Comparison of ENCODE assay signal across 10 mouse cellular contexts in genomic region chr2:136059029-136059669, GRCm38 (mm10). TPM values are rescaled to one million over a fixed set of nuclear protein-coding genes. Genes with fewer than 3 reads are reported as not detected.
DNase-seq lines count a peak whose midpoint lies in the region; ATAC-seq and TF ChIP-seq lines count a peak whose summit lies in the region.
"Had no signal": no experiment of that assay in that cellular context is flagged by ENCODE, and none has a peak within 500 bp of the region (broad histone marks: within the 10 kb centered on the region; RNA-seq: fewer than 3 reads in every experiment).

No protein-coding gene starts in this region.

- peak overlapping the region; percentile 23 for H3K4me3 ChIP-seq in heart, embryonic 12.5 days
- peak overlapping the region; percentile 58 for H3K4me3 ChIP-seq in ES-Bruce4 (ENCODE audit: low read depth, low read length)
- peak overlapping the region; percentile 50 for H3K4me3 ChIP-seq in forebrain, embryonic 10.5 days
- peak overlapping the region; percentile 31 for H3K4me3 ChIP-seq in limb, embryonic 14.5 days (replicated peaks; ENCODE audit: low read length)

- no peak for TF ChIP-seq EP300 in ES-Bruce4 (IDR thresholded peaks at IDR 0.05; ENCODE audit: insufficient read depth, low read depth, low read length)

- H3K36me3 ChIP-seq in heart, embryonic 12.5 days: no peaks in the 10 kb centered on the region
- H3K36me3 ChIP-seq in ES-Bruce4 (ENCODE audit: control insufficient read depth, insufficient read depth, low read length, poor library complexity, severe bottlenecking): no peaks in the 10 kb centered on the region
- no peaks in the 10 kb centered on the region for H3K36me3 ChIP-seq in forebrain, embryonic 10.5 days (replicated peaks)
- H3K36me3 ChIP-seq in limb, embryonic 14.5 days (ENCODE audit: control insufficient read depth, insufficient read depth, low read length): no peaks in the 10 kb centered on the region

- H3K9ac ChIP-seq in heart, embryonic 12.5 days: no peak overlapping the region
- no peak overlapping the region for H3K9ac ChIP-seq in ES-Bruce4 (ENCODE audit: low read depth, poor library complexity, severe bottlenecking)
- no peak overlapping the region for H3K9ac ChIP-seq in limb, embryonic 14.5 days (ENCODE audit: low read depth, low read length, severe bottlenecking)

- no peaks in the 10 kb centered on the region for H3K9me3 ChIP-seq in heart, embryonic 12.5 days (replicated peaks)
- H3K9me3 ChIP-seq in ES-Bruce4 (replicated peaks; ENCODE audit: control insufficient read depth, insufficient read depth, low read length, poor library complexity, severe bottlenecking): no peaks in the 10 kb centered on the region
- H3K9me3 ChIP-seq in forebrain, embryonic 10.5 days: no peaks in the 10 kb centered on the region
- H3K9me3 ChIP-seq in limb, embryonic 14.5 days (ENCODE audit: control insufficient read depth, low read length): no peaks in the 10 kb centered on the region

- WGBS in heart, embryonic 12.5 days: 2% methylated on average over 37 of the region's 37 CpGs
- under 1% methylated on average over 37 of the region's 37 CpGs for WGBS in forebrain, embryonic 10.5 days
- 2% methylated on average over 36 of the region's 37 CpGs for WGBS in limb, embryonic 14.5 days

- H3K4me1 ChIP-seq in heart, embryonic 12.5 days (replicated peaks): peaks cover 9% of the 10 kb centered on the region
- no peaks in the 10 kb centered on the region for H3K4me1 ChIP-seq in ES-Bruce4 (ENCODE audit: control insufficient read depth, insufficient read depth, low read length)
- peaks cover 25% of the 10 kb centered on the region for H3K4me1 ChIP-seq in forebrain, embryonic 10.5 days
- H3K4me1 ChIP-seq in limb, embryonic 14.5 days (ENCODE audit: control insufficient read depth, insufficient read depth, low read length): peaks cover 4% of the 10 kb centered on the region; the same call in 1 of the 2 replicates

- DNase-seq in heart, adult 9 months (ENCODE audit: low spot score in 2 of 2): no peak
- DNase-seq in forebrain, embryonic 10.5 days (ENCODE audit: extremely low spot score, low spot score): no peak
- no peak for DNase-seq in limb, embryonic 14.5 days (ENCODE audit: low spot score)
- DNase-seq in gastrocnemius, postnatal 10 days: no peak
- no peak for DNase-seq in layer of hippocampus, postnatal 25 days (ENCODE audit: extremely low spot score in 1 of 2, low spot score in 1 of 2)
- no peak for DNase-seq in lung, adult 18-20 months

- H3K27me3 ChIP-seq in heart, embryonic 12.5 days (replicated peaks): peaks cover 44% of the 10 kb centered on the region
- H3K27me3 ChIP-seq in ES-Bruce4 (ENCODE audit: control insufficient read depth, insufficient read depth, low read length, poor library complexity, severe bottlenecking): peaks cover 2% of the 10 kb centered on the region
- peaks cover 67% of the 10 kb centered on the region for H3K27me3 ChIP-seq in forebrain, embryonic 10.5 days (ENCODE audit: poor library complexity, severe bottlenecking)
- H3K27me3 ChIP-seq in limb, embryonic 14.5 days (ENCODE audit: control insufficient read depth, insufficient read depth, low read length): peaks cover 31% of the 10 kb centered on the region

- H3K4me2 ChIP-seq in heart, embryonic 12.5 days: peak overlapping the region; percentile 49
- H3K4me2 ChIP-seq in limb, embryonic 14.5 days (replicated peaks; ENCODE audit: low read depth, low read length, severe bottlenecking): peak overlapping the region; percentile 58

- no peak for TF ChIP-seq POLR2A in ES-Bruce4 (IDR thresholded peaks at IDR 0.05; ENCODE audit: insufficient read depth, low read length)
- TF ChIP-seq POLR2A in limb, embryonic 14.5 days (IDR thresholded peaks at IDR 0.05; ENCODE audit: borderline replicate concordance, extremely low read depth, insufficient read depth, insufficient read length): no peak

- no peak for TF ChIP-seq CTCF in ES-Bruce4 (IDR thresholded peaks at IDR 0.05; ENCODE audit: low read depth, low read length)

- ATAC-seq in heart, embryonic 12.5 days (ENCODE audit: insufficient number of reproducible peaks, low FRiP score): no peak
- no peak for ATAC-seq in limb, embryonic 14.5 days (ENCODE audit: low FRiP score, low read depth)

- H3K27ac ChIP-seq in heart, embryonic 12.5 days (ENCODE audit: poor library complexity, severe bottlenecking): no peak overlapping the region
- no peak overlapping the region for H3K27ac ChIP-seq in ES-Bruce4 (ENCODE audit: insufficient read depth, low read length)
- H3K27ac ChIP-seq in forebrain, embryonic 10.5 days: no peak overlapping the region; the same call in 1 of the 2 replicates
- H3K27ac ChIP-seq in limb, embryonic 14.5 days (replicated peaks; ENCODE audit: low read depth, low read length): no peak overlapping the region
- H3K27ac ChIP-seq: macrophage had no signal

RNA-seq across cellular contexts. Expression of gene Lamp5, which starts 7.1 kb away (rescaled TPM):
- polyA plus RNA-seq in heart, embryonic 12.5 days (2016; fragmentation: Nextera tagmentation; extraction: Ambion mirVana): 0.13 TPM in 2 replicates
- not detected in 2 replicates for polyA plus RNA-seq in ES-Bruce4 (2011; ENCODE audit: insufficient read depth, insufficient read length, low read depth, missing spikeins)
- polyA plus RNA-seq in forebrain, embryonic 10.5 days (2016; fragmentation: Nextera tagmentation; extraction: Ambion mirVana): 1.7 and 2.5 TPM in 2 replicates
- 1.4 and 1.5 TPM in 2 replicates for polyA plus RNA-seq in limb, embryonic 14.5 days (2012; rRNA removed)
- polyA plus RNA-seq in limb, embryonic 14.5 days (2014; fragmentation: Nextera tagmentation; extraction: Ambion mirVana): 0.32 and 0.89 TPM in 2 replicates
- not detected for total RNA-seq in gastrocnemius, postnatal 10 days (2021)
- total RNA-seq in layer of hippocampus, postnatal 25 days (2021): 10 to 100 TPM; 38.8 to 45.3 TPM
- total RNA-seq: hematopoietic stem cell, adult 5-6 weeks had no signal
- polyA plus RNA-seq: macrophage had no signal
